Mouse (Mus musculus): ENCODE measurements around the gene Scnm1. TPM values are rescaled to one million over a fixed set of nuclear protein-coding genes. Genes with fewer than 3 reads are reported as not detected.
A peak's percentile ranks its signal among the peaks of the same experiment; 100 is the strongest.
"Not testable (repeated sequence)": the region's sequence is repeated elsewhere in the genome, so short reads cannot be mapped to it uniquely, and the experiment has no call there.

The Scnm1 gene
- total and polyA plus RNA-seq, 2 experiments from 2014 or later, result 38.2 to 57.6 TPM

DNA sequence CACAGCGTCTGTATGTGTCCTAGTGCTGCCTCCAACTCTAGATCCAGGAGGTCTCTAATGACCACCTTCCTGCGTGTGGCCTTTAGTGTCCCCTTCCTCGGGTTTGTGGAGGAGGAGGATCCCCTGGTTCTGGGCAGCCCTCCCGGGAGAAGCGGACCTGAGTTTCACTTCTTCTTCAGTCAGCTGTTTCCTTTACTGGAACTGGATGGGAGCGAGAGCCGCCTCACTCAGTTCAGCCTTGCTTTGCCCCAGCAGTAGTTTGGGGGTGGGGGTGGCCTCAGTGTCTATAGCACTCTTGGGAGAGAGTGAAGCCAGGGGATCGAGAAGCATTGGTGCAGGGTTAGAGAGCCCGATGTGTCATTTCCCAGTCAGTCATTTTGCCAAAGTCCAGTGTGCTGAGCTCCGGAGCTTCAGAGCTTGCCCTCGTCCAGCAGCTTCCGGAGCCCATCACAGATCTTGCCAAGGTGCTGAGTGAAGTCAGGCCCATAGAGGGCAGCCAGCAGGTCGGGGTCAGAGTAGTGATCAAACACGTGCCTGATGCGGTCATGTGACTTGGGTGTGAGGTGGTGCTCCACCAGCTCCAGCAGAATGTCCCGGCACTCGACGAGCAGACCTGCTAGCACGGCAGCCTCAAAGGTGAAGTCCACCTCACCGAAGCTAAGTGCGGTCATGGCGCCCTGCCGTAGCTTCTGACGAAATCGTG lies 5.9 kb upstream of the Scnm1 start:
- H3K4me2 ChIP-seq (ENCODE audit: low read depth, low read length), result no peak overlapping the region
- H3K4me3 ChIP-seq (ENCODE audit: low read depth, low read length), result no peak overlapping the region
- DNase-seq (ENCODE audit: low spot score) (no peak), ATAC-seq (ENCODE audit: insufficient read depth, low read depth) (0 out of 2 replicates have a peak, but pooled peaks have one; percentile 19)
- H3K36me3 ChIP-seq (replicated peaks; ENCODE audit: control insufficient read depth, insufficient read depth, low read length), result no peaks in the 10 kb centered on the region
- no peak overlapping the region for H3K9ac ChIP-seq (replicated peaks; ENCODE audit: low read depth, low read length)
- 57% methylated on average over 25 of the region's 25 CpGs for WGBS
- no peak for TF ChIP-seq EP300 (IDR thresholded peaks at IDR 0.05; ENCODE audit: low read depth)
- TF ChIP-seq CTCF (IDR thresholded peaks at IDR 0.05; ENCODE audit: low read depth), result no peak
- H3K4me1 ChIP-seq (ENCODE audit: control insufficient read depth, insufficient read depth), result peaks cover 6% of the 10 kb centered on the region; the same call in 1 of the 2 replicates
- H3K9me3 ChIP-seq (replicated peaks; ENCODE audit: control insufficient read depth, low read length), result no peaks in the 10 kb centered on the region
- H3K27ac ChIP-seq (ENCODE audit: low read depth), result no peak overlapping the region
- H3K27me3 ChIP-seq (ENCODE audit: control insufficient read depth, insufficient read depth, low read length), result no peaks in the 10 kb centered on the region

DNA sequence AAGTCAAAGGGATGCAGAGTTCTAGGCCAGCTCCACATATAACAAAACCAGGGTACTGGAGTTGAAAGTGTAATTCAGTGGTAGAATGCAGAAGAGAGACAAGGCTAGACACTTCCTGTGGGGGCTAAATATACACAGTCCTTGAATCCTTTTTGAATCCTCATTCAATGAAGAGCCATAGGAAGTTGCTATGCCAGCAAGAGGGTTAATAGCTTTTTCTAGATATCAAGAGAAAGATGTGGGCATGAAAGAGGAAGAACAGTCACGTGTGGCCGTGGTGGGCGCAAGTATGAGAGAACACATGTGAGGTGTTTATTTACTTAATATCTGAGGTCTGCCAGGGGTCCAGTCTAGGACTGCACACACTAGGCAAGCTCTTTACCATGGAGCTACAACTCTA lies 2.5 kb upstream of the Scnm1 start:
- H3K4me1 ChIP-seq (ENCODE audit: control insufficient read depth, insufficient read depth), result peaks cover 6% of the 10 kb centered on the region; the same call in 1 of the 2 replicates
- peaks cover 6% of the 10 kb centered on the region for H3K36me3 ChIP-seq (replicated peaks; ENCODE audit: control insufficient read depth, insufficient read depth, low read length)
- H3K9ac ChIP-seq (replicated peaks; ENCODE audit: low read depth, low read length), result no peak overlapping the region
- DNase-seq (ENCODE audit: low spot score) (no peak), ATAC-seq (ENCODE audit: insufficient read depth, low read depth) (no peak)
- no peak overlapping the region for H3K4me2 ChIP-seq (ENCODE audit: low read depth, low read length)
- H3K9me3 ChIP-seq (replicated peaks; ENCODE audit: control insufficient read depth, low read length), result no peaks in the 10 kb centered on the region
- no peaks in the 10 kb centered on the region for H3K27me3 ChIP-seq (ENCODE audit: control insufficient read depth, insufficient read depth, low read length)
- WGBS, result 84% methylated on average over 3 of the region's 3 CpGs
- H3K27ac ChIP-seq (ENCODE audit: low read depth), result no peak overlapping the region
- no peak overlapping the region for H3K4me3 ChIP-seq (ENCODE audit: low read depth, low read length)
- TF ChIP-seq EP300 (IDR thresholded peaks at IDR 0.05; ENCODE audit: low read depth), result no peak
- TF ChIP-seq CTCF (IDR thresholded peaks at IDR 0.05; ENCODE audit: low read depth), result no peak

DNA sequence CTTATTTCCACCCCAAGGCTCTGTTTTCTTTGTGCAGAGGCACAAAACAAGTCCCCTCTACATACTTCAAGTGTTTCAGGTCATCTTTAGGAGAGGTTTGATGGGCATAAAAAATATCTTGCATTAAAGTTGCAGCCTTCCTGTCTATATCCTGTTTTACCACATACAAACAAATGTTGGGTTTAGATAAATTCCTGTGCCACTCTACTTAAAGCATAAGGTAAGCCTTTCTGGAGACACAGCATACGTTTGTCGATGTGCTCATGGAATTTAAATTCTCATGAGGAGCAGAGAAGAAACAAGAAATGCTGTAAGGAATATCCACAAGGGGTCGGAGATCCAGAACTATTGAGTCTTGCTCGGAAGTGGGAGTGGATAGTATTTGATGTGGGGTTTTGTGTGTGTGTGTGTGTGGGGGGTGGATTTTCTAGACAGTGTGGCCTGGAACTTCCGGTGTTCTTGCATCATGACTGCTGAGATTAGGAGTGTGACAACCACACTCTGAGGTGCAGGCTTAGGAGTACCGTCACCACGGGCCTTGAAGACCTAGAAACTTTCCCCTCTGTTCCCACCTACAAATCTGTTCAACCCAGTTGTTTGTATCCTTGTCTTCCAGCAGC lies 1.7 kb upstream of the Scnm1 start:
- Histone ChIP-seq H3K27ac (ENCODE audit: low read depth) (0 out of 2 replicates have a peak overlapping the region, but pooled peaks have one; percentile 23), H3K9ac (replicated peaks; ENCODE audit: low read depth, low read length) (no peak overlapping the region)
- TF ChIP-seq CTCF (IDR thresholded peaks at IDR 0.05; ENCODE audit: low read depth) (no peak), EP300 (IDR thresholded peaks at IDR 0.05; ENCODE audit: low read depth) (no peak)

DNA sequence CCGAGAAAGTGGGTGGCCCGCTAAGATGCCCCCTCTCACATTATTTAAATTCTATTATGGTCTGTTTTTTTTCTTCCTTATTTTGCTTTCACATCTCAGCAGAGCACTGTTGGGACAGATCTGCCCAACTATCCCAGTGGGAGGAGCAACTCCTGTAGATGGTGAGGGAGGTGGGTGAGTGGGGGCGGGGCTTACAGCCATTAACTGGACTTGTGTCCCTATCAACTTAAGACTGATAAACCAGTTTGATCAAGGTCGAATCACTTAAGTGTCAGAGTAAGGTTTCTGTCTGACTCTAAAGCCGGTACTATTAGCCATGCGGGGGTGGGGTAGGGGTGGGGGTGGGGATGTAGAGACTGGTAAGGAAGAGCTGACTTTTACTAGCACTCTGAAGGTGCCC lies 1.2 kb upstream of the Scnm1 start:
- WGBS, result 13% methylated on average over 6 of the region's 6 CpGs
- peak overlapping the region; percentile 65 for H3K4me2 ChIP-seq (ENCODE audit: low read depth, low read length)
- peaks cover 13% of the 10 kb centered on the region for H3K36me3 ChIP-seq (replicated peaks; ENCODE audit: control insufficient read depth, insufficient read depth, low read length)
- no peak for ATAC-seq (ENCODE audit: insufficient read depth, low read depth)
- peak overlapping the region; percentile 37 for H3K4me3 ChIP-seq (ENCODE audit: low read depth, low read length)
- TF ChIP-seq CTCF (IDR thresholded peaks at IDR 0.05; ENCODE audit: low read depth) (no peak), EP300 (IDR thresholded peaks at IDR 0.05; ENCODE audit: low read depth) (no peak)
- DNase-seq (ENCODE audit: low spot score), result peak; percentile 43
- no peaks in the 10 kb centered on the region for H3K27me3 ChIP-seq (ENCODE audit: control insufficient read depth, insufficient read depth, low read length)
- peak overlapping the region; percentile 48 for H3K27ac ChIP-seq (ENCODE audit: low read depth)
- H3K9ac ChIP-seq (replicated peaks; ENCODE audit: low read depth, low read length), result no peak overlapping the region
- peaks cover 6% of the 10 kb centered on the region; the same call in 1 of the 2 replicates for H3K4me1 ChIP-seq (ENCODE audit: control insufficient read depth, insufficient read depth)
- no peaks in the 10 kb centered on the region for H3K9me3 ChIP-seq (replicated peaks; ENCODE audit: control insufficient read depth, low read length)

More for the DNA sequence above, 1.7 kb upstream of the Scnm1 start:
- Histone ChIP-seq H3K4me3 (ENCODE audit: low read depth, low read length) (peak overlapping the region; percentile 37; the same call in 1 of the 2 replicates), H3K27me3 (ENCODE audit: control insufficient read depth, insufficient read depth, low read length) (no peaks in the 10 kb centered on the region), H3K9me3 (replicated peaks; ENCODE audit: control insufficient read depth, low read length) (no peaks in the 10 kb centered on the region), H3K4me2 (ENCODE audit: low read depth, low read length) (peak overlapping the region; percentile 65), H3K4me1 (ENCODE audit: control insufficient read depth, insufficient read depth) (peaks cover 6% of the 10 kb centered on the region; the same call in 1 of the 2 replicates), H3K36me3 (replicated peaks; ENCODE audit: control insufficient read depth, insufficient read depth, low read length) (peaks cover 9% of the 10 kb centered on the region)
- 61% methylated on average over 7 of the region's 7 CpGs for WGBS
- DNase-seq (ENCODE audit: low spot score) (no peak), ATAC-seq (ENCODE audit: insufficient read depth, low read depth) (no peak)

DNA sequence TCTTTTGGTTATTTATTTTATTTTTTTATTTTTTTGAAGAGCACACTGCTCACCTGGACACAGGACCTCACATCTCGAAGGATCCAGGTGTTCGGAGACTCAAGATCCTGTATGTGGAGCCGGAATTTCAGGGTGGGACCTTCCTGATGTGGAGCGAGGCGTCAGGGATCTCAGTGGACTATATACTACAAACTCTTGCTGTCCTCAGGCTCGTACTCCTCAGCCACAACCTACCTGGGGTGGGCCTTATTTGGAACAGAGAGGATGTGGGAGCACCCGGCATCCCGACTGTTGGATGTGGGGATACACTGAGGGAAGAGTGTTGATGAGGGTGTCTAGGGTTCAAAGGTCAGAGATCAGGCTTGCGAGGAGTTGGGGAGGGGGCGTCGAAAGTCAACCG lies 322 bp upstream of the Scnm1 start:
- not testable (repeated sequence) for H3K27me3 ChIP-seq (ENCODE audit: control insufficient read depth, insufficient read depth, low read length); H3K27ac ChIP-seq (ENCODE audit: low read depth); H3K9me3 ChIP-seq (replicated peaks; ENCODE audit: control insufficient read depth, low read length); DNase-seq (ENCODE audit: low spot score); H3K4me1 ChIP-seq (ENCODE audit: control insufficient read depth, insufficient read depth); H3K4me2 ChIP-seq (ENCODE audit: low read depth, low read length); H3K9ac ChIP-seq (replicated peaks; ENCODE audit: low read depth, low read length)
- Histone ChIP-seq H3K4me3 (ENCODE audit: low read depth, low read length) (peak overlapping the region; percentile 73; the same call in 1 of the 2 replicates), H3K36me3 (replicated peaks; ENCODE audit: control insufficient read depth, insufficient read depth, low read length) (peaks cover 20% of the 10 kb centered on the region)
- WGBS, result no CpG with 5 or more reads among the region's 12 CpGs
- peak; percentile 13 for ATAC-seq (ENCODE audit: insufficient read depth, low read depth)

Data from heart, postnatal 0 days (tissue).